Mouse (Mus musculus) hindbrain, embryonic 16.5 days (tissue): ENCODE measurements around the gene Dennd1a. TPM values are rescaled to one million over a fixed set of nuclear protein-coding genes. Genes with fewer than 3 reads are reported as not detected.

Source experiments
- ATAC-seq: fragments of 200-750 bp; cut with Nextera tagmentation; 2 replicates; pipeline ENCODE4 v1.8.0; 2017; ENCODE audit warnings: moderate TSS enrichment, moderate library complexity
- H3K27ac ChIP-seq: fragments of 300-500 bp; sonication (generic); 2 replicates; pipeline ENCODE4 v1.5.1; 2014; ENCODE audit warnings: low read depth, mild to moderate bottlenecking, control low read depth, low read length, moderate library complexity
- H3K27me3 ChIP-seq: fragments of 300-500 bp; sonication (generic); replicated peaks from 2 replicates; pipeline ENCODE4 v1.6.1; 2014; ENCODE audit warnings: low read length; ENCODE audit not compliant: control insufficient read depth, insufficient read depth
- H3K36me3 ChIP-seq: fragments of 300-500 bp; sonication (generic); 2 replicates; pipeline ENCODE4 v1.6.1; 2014; ENCODE audit warnings: mild to moderate bottlenecking, low read length, moderate library complexity, mixed read lengths; ENCODE audit not compliant: control insufficient read depth, insufficient read depth
- H3K4me1 ChIP-seq: fragments of 300-500 bp; sonication (generic); 2 replicates; pipeline ENCODE4 v1.6.1; 2014; ENCODE audit warnings: low read depth, low read length; ENCODE audit not compliant: control insufficient read depth, insufficient read depth
- H3K4me2 ChIP-seq: fragments of 300-500 bp; sonication (generic); 2 replicates; pipeline ENCODE4 v1.6.1; 2014; ENCODE audit warnings: mild to moderate bottlenecking, low read length, control low read depth, moderate library complexity
- H3K4me3 ChIP-seq: fragments of 300-500 bp; sonication (generic); 2 replicates; pipeline ENCODE4 v1.5.1; 2014; ENCODE audit warnings: mild to moderate bottlenecking, low read length, control low read depth, moderate library complexity
- H3K9ac ChIP-seq: fragments of 300-500 bp; sonication (generic); 2 replicates; pipeline ENCODE4 v1.6.1; 2014; ENCODE audit warnings: low read depth, mild to moderate bottlenecking, control low read depth, low read length, moderate library complexity
- H3K9me3 ChIP-seq: fragments of 300-500 bp; sonication (generic); 2 replicates; pipeline ENCODE4 v1.6.1; 2014; ENCODE audit warnings: mild to moderate bottlenecking, low read length, moderate library complexity; ENCODE audit not compliant: control insufficient read depth
- WGBS: fragments of 180-500 bp; shearing (Covaris S2); extraction: QIAGEN DNeasy Blood & Tissue Kit; methylation state at CpG from one replicate; pipeline ENCODE4 v1.1.7; 2014; 5-methylcytosine and 5-hydroxymethylcytosine counted together
- polyA plus RNA-seq: library from polyadenylated mRNA; unstranded; fragments of >200 nt; fragmentation: Nextera tagmentation; extraction: Ambion mirVana; gene quantifications from 2 replicates; pipeline ENCODE4 v1.2.1, GENCODE M21; 2015

The Dennd1a gene
- polyA plus RNA-seq, 1 experiment from 2014 or later, result 15.4 TPM

- WGBS, result 77% methylated on average over 9 of the region's 9 CpGs
- no peak overlapping the region for H3K4me3 ChIP-seq
- ATAC-seq, result no peak
- no peaks in the 10 kb centered on the region for H3K9me3 ChIP-seq
- no peak overlapping the region for H3K27ac ChIP-seq
- H3K9ac ChIP-seq, result no peak overlapping the region
- no peaks in the 10 kb centered on the region for H3K27me3 ChIP-seq
- H3K4me2 ChIP-seq, result no peak overlapping the region
- H3K36me3 ChIP-seq, result no peaks in the 10 kb centered on the region
- no peaks in the 10 kb centered on the region for H3K4me1 ChIP-seq
These were observed 284.0 kb downstream of the Dennd1a start for GRCm38 (mm10) chr2:38003183-38003680.

GRCm38 (mm10) chr2:38001004-38001403 is 286.2 kb downstream of the Dennd1a start:
- no peak overlapping the region for H3K4me2 ChIP-seq
- H3K9me3 ChIP-seq, result no peaks in the 10 kb centered on the region
- no peak overlapping the region for H3K27ac ChIP-seq
- no peaks in the 10 kb centered on the region for H3K36me3 ChIP-seq
- 97% methylated on average over 1 of the region's 1 CpGs for WGBS
- H3K4me3 ChIP-seq, result no peak overlapping the region
- H3K27me3 ChIP-seq, result no peaks in the 10 kb centered on the region
- no peaks in the 10 kb centered on the region for H3K4me1 ChIP-seq
- ATAC-seq, result no peak
- H3K9ac ChIP-seq, result no peak overlapping the region

- Histone ChIP-seq H3K36me3 (no peaks in the 10 kb centered on the region), H3K27me3 (no peaks in the 10 kb centered on the region), H3K9me3 (no peaks in the 10 kb centered on the region), H3K4me3 (no peak overlapping the region), H3K27ac (no peak overlapping the region), H3K9ac (no peak overlapping the region), H3K4me2 (no peak overlapping the region), H3K4me1 (no peaks in the 10 kb centered on the region)
- ATAC-seq, result no peak
- 26% methylated on average over 3 of the region's 3 CpGs for WGBS
These were observed 289.2 kb downstream of the Dennd1a start for GRCm38 (mm10) chr2:37997966-37998365.

- Histone ChIP-seq H3K27ac (no peak overlapping the region), H3K9ac (no peak overlapping the region), H3K27me3 (no peaks in the 10 kb centered on the region), H3K36me3 (no peaks in the 10 kb centered on the region), H3K4me1 (no peaks in the 10 kb centered on the region), H3K9me3 (no peaks in the 10 kb centered on the region), H3K4me3 (no peak overlapping the region), H3K4me2 (no peak overlapping the region)
- 80% methylated on average over 3 of the region's 3 CpGs for WGBS
- ATAC-seq, result 0 out of 2 replicates have a peak, but pooled peaks have one; percentile 20
These were observed 298.1 kb downstream of the Dennd1a start for GRCm38 (mm10) chr2:37989091-37989490.

GRCm38 (mm10) chr2:37988301-37988700 is 298.9 kb downstream of the Dennd1a start:
- no peak for ATAC-seq
- H3K4me2 ChIP-seq, result no peak overlapping the region
- 94% methylated on average over 1 of the region's 1 CpGs for WGBS
- H3K4me1 ChIP-seq, result no peaks in the 10 kb centered on the region
- H3K9me3 ChIP-seq, result no peaks in the 10 kb centered on the region
- no peaks in the 10 kb centered on the region for H3K27me3 ChIP-seq
- no peak overlapping the region for H3K27ac ChIP-seq
- H3K9ac ChIP-seq, result no peak overlapping the region
- H3K4me3 ChIP-seq, result no peak overlapping the region
- no peaks in the 10 kb centered on the region for H3K36me3 ChIP-seq

- Histone ChIP-seq H3K9ac (no peak overlapping the region), H3K4me2 (no peak overlapping the region), H3K27ac (no peak overlapping the region), H3K9me3 (no peaks in the 10 kb centered on the region), H3K4me3 (no peak overlapping the region), H3K36me3 (no peaks in the 10 kb centered on the region), H3K4me1 (peaks cover 3% of the 10 kb centered on the region; the same call in 1 of the 2 replicates), H3K27me3 (no peaks in the 10 kb centered on the region)
- WGBS, result 48% methylated on average over 5 of the region's 5 CpGs
- ATAC-seq, result no peak
These were observed 301.4 kb downstream of the Dennd1a start for GRCm38 (mm10) chr2:37985690-37986222.

GRCm38 (mm10) chr2:37982714-37983113 is 304.5 kb downstream of the Dennd1a start:
- Histone ChIP-seq H3K9me3 (no peaks in the 10 kb centered on the region), H3K9ac (no peak overlapping the region), H3K4me2 (no peak overlapping the region), H3K4me1 (peaks cover 3% of the 10 kb centered on the region; the same call in 1 of the 2 replicates), H3K27ac (no peak overlapping the region), H3K36me3 (no peaks in the 10 kb centered on the region), H3K27me3 (no peaks in the 10 kb centered on the region), H3K4me3 (no peak overlapping the region)
- 0 out of 2 replicates have a peak, but pooled peaks have one; percentile 52 for ATAC-seq
- WGBS, result 71% methylated on average over 1 of the region's 1 CpGs

- 68% methylated on average over 15 of the region's 15 CpGs for WGBS
- H3K4me3 ChIP-seq, result no peak overlapping the region
- ATAC-seq, result 0 out of 2 replicates have a peak, but pooled peaks have one; percentile 48
- no peaks in the 10 kb centered on the region for H3K36me3 ChIP-seq
- H3K4me2 ChIP-seq, result no peak overlapping the region
- H3K9me3 ChIP-seq, result no peaks in the 10 kb centered on the region
- H3K27me3 ChIP-seq, result no peaks in the 10 kb centered on the region
- H3K4me1 ChIP-seq, result peaks cover 3% of the 10 kb centered on the region; the same call in 1 of the 2 replicates
- H3K9ac ChIP-seq, result no peak overlapping the region
- H3K27ac ChIP-seq, result no peak overlapping the region
These were observed 305.4 kb downstream of the Dennd1a start for GRCm38 (mm10) chr2:37981562-37982403.

GRCm38 (mm10) chr2:37974201-37974600 is 313.0 kb downstream of the Dennd1a start:
- Histone ChIP-seq H3K27me3 (no peaks in the 10 kb centered on the region), H3K27ac (no peak overlapping the region), H3K9me3 (no peaks in the 10 kb centered on the region), H3K9ac (no peak overlapping the region), H3K36me3 (no peaks in the 10 kb centered on the region), H3K4me2 (no peak overlapping the region), H3K4me1 (0 out of 2 replicates have a peak, but pooled peaks cover 2% of the 10 kb centered on the region), H3K4me3 (no peak overlapping the region)
- 80% methylated on average over 3 of the region's 3 CpGs for WGBS
- ATAC-seq, result no peak
